Mouse (Mus musculus) bone marrow, adult 2 months (tissue): ENCODE measurements around the gene Rbm17. TPM values are rescaled to one million over a fixed set of nuclear protein-coding genes. Genes with fewer than 3 reads are reported as not detected.
A peak's percentile ranks its signal among the peaks of the same experiment; 100 is the strongest.
"Not testable (repeated sequence)": the region's sequence is repeated elsewhere in the genome, so short reads cannot be mapped to it uniquely, and the experiment has no call there.

Source experiments
- H3K27ac ChIP-seq: fragments of 200-500 bp; 2 replicates; pipeline ENCODE4 v1.5.1; 2012; ENCODE audit warnings: low read depth, mild to moderate bottlenecking, control low read depth, inconsistent platforms, low read length; ENCODE audit not compliant: control insufficient read depth, poor library complexity, insufficient read depth
- H3K4me1 ChIP-seq: fragments of 200-500 bp; 2 replicates; pipeline ENCODE4 v1.6.1; 2011; ENCODE audit warnings: low read length; ENCODE audit not compliant: control insufficient read depth, insufficient read depth
- H3K4me3 ChIP-seq: fragments of 200-500 bp; replicated peaks from 2 replicates; pipeline ENCODE3; 2011; ENCODE audit warnings: mild to moderate bottlenecking, low read depth, low read length, control low read depth; ENCODE audit not compliant: control insufficient read depth
- CTCF ChIP-seq: fragments of 200-500 bp; IDR thresholded peaks from 2 replicates; pipeline ENCODE4 v1.5.1; 2011; ENCODE audit warnings: low read length, control low read depth; ENCODE audit not compliant: control insufficient read depth, insufficient read depth
- POLR2A ChIP-seq: fragments of 200-500 bp; IDR thresholded peaks from 2 replicates; pipeline ENCODE4 v1.6.1; 2011; ENCODE audit warnings: low read depth, mild to moderate bottlenecking, control low read depth, low read length, borderline replicate concordance; ENCODE audit not compliant: control insufficient read depth
- WGBS: fragments of 180-500 bp; shearing (Covaris S2); methylation state at CpG from one replicate; pipeline ENCODE4 v1.1.7; 2018; 5-methylcytosine and 5-hydroxymethylcytosine counted together
- polyA plus RNA-seq: library from polyadenylated mRNA; stranded (reverse); fragments of >200 nt; gene quantifications from 2 replicates; pipeline ENCODE4 v1.2.4, GENCODE M21; 2011; ENCODE audit warnings: low replicate concordance; ENCODE audit not compliant: missing spikeins, insufficient read depth, insufficient read length

Gene Rbm17
- polyA plus RNA-seq, 1 experiment, result 240 TPM

DNA sequence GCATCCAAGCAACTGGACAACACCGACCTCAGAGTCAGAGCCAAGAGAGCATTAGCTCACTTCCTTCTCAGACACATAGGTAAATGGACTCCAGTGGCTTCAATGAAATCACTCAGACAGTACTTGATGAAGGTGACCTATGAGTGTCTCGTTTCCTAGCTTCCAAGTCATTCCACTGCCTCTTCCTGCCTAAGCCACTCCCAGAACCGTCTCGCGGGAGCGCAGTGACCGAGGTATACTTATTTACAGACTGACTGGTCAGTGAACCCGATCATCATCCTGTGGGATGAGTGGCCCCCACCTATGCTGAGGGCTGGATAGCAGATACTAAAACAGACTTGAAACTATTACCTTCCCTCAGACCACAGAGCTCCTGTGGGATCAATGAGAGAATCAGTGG is 57.9 kb downstream of the Rbm17 start:
- Histone ChIP-seq H3K27ac (peak overlapping the region; percentile 0; the same call in 1 of the 2 replicates), H3K4me3 (no peak overlapping the region), H3K4me1 (peaks cover 17% of the 10 kb centered on the region)
- WGBS, result 71% methylated on average over 8 of the region's 8 CpGs
- TF ChIP-seq CTCF (no peak), POLR2A (no peak)

DNA sequence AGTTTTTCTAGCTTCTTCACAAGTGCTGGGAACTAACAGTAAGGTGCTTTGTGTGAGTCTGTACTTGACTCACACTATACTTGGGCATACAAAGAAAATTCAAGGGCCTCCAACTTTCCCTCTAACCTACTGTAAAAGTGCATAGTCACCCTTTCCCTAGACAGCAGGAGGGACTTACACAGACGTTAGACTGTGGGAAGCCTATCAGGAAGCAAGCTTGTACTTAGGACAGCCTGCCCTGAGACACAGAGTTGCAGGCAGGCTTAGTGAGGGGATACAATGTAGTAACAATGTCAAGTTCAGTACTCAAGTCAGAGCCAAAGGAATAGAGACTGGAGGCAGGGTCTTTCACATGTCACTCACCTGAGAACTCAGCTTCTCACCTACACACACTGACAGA is 58.6 kb downstream of the Rbm17 start:
- Histone ChIP-seq H3K27ac (peak overlapping the region; percentile 0; the same call in 1 of the 2 replicates), H3K4me3 (no peak overlapping the region), H3K4me1 (peaks cover 19% of the 10 kb centered on the region)
- WGBS, result 3% methylated on average over 1 of the region's 1 CpGs
- no peak for TF ChIP-seq CTCF
- TF ChIP-seq POLR2A, result no peak

DNA sequence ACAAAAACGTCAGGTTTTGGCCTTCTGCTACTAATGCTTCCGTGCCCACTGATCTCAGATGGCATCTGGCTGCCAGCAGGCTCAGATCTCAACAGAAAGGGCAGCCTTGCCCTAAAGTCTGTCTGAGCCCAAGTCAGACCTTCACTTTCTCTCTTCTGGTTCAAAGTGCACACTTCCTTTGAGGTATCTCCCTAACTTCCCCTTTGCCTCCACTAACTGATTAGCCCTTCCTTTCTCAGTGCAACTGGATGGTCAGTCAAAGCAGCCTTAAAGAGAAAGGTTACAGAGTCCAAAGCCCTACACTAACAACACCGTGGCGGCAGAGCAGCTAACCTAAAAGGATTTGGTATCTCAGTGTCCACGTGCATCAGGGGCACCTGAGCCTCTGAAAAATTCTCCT is 59.6 kb downstream of the Rbm17 start:
- TF ChIP-seq CTCF (no peak), POLR2A (no peak)
- Histone ChIP-seq H3K27ac (peak overlapping the region; percentile 82), H3K4me3 (peak overlapping the region; percentile 35), H3K4me1 (peaks cover 19% of the 10 kb centered on the region)
- WGBS, result 4% methylated on average over 5 of the region's 5 CpGs

DNA sequence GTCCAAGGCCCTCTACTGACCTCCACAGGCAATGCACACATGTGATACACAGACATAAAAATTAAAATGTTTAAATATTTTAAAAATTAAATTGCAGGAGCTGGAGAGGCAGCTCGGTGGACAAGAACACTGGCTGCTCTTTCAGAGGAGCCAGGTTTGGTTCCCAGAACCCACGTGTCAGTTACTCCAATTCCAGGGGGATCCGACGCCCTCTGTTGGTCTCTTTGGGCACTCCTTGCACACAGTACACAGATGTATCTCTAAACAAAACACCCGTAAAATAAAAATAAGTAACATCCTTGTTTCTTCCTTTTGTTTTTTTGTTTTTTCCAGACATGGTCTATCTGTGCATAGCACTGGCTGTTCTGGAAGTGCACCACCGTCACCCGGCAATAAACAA is 60.8 kb downstream of the Rbm17 start:
- no peak overlapping the region for H3K27ac ChIP-seq
- no peak overlapping the region for H3K4me3 ChIP-seq
- TF ChIP-seq POLR2A (no peak), CTCF (no peak)
- WGBS, result 76% methylated on average over 7 of the region's 7 CpGs
- H3K4me1 ChIP-seq, result peaks cover 17% of the 10 kb centered on the region

DNA sequence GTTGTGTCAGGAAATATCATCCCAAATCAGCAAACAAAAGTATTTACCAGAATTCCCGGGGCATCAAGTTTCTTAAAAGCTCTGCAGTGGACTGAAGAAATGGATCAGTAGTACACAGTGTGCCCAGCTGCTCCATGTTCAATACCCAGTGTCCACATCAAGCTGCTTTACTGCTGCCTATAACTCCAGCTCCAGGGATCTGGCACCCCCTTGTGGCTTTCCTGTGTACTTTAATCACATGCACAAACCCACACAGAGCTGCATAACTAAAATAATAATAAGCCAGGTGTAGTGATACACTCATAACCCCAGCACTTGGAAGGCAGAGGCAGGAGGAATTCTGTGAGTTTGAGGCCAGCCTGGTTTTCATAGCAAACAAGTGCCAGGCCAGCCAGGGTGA is 61.3 kb downstream of the Rbm17 start:
- TF ChIP-seq CTCF (peak; percentile 69; the same call in 1 of the 2 replicates), POLR2A (no peak)
- no peak overlapping the region for H3K4me3 ChIP-seq
- 68% methylated on average over 1 of the region's 1 CpGs for WGBS
- H3K27ac ChIP-seq, result no peak overlapping the region
- H3K4me1 ChIP-seq, result peaks cover 17% of the 10 kb centered on the region

DNA sequence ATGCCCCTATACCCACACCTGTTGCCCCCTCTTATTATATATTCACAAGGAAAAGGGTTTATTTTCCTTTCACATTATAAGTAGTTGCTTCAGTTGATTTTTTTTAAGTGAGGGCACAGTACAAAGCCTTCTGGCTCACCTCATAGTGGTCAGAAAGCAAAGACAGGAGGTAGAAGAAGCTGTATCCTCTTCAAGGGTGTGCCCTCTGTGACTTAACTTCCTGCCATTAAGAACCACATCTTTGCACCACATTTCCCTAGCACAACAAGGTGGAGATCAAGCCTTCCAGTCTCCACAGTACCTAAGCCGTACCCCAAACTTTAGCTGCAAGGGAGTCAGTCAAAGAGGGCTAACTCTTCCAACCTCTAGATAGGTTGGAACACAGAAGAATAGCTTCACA is 61.8 kb downstream of the Rbm17 start:
- peak overlapping the region; percentile 44; the same call in 1 of the 2 replicates for H3K27ac ChIP-seq
- 52% methylated on average over 1 of the region's 1 CpGs for WGBS
- TF ChIP-seq POLR2A (no peak), CTCF (no peak)
- H3K4me1 ChIP-seq, result peaks cover 17% of the 10 kb centered on the region
- no peak overlapping the region for H3K4me3 ChIP-seq

DNA sequence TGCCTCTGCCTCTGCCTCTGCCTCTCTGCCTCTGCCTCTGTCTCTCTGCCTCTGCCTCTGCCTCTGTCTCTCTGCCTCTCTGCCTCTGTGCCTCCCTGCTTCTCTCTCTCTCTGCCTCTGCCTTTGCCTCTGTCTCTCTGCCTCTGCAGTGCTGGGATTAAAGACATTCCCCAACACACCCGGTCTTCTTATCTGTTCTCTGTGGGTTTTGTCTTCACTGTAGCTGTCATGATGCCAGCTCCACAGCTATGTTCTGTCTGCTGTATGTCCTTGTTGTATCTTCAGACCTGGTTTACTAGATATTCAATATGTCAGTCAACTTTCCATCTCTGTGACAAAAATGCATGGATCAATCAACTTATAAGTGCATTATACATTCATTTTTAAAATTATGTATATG is 62.4 kb downstream of the Rbm17 start:
- WGBS, result 64% methylated on average over 1 of the region's 1 CpGs
- peaks cover 16% of the 10 kb centered on the region for H3K4me1 ChIP-seq

DNA sequence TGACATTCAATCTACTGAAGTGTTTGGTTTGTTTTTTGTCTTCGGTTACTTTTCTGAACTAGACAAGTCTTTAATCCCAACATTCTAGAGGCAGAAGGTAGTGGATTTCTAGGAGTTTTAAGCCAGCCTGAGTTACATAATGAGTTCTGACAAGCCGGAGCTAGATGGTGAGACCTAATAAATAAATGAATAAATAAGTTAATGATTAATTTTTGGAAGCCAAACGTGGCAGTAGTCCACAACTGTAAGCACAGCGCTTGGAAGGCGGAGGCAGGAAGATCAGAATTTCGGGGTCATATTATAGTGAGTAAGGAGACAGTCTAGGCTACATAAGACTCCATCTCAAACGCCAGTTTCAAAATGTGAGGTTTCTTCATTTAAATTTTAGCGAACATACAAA is 68.0 kb downstream of the Rbm17 start:
- no peak for TF ChIP-seq POLR2A
- TF ChIP-seq CTCF, result no peak
- H3K27ac ChIP-seq, result no peak overlapping the region
- no peak overlapping the region for H3K4me3 ChIP-seq
- WGBS, result 71% methylated on average over 8 of the region's 8 CpGs
- peaks cover 6% of the 10 kb centered on the region for H3K4me1 ChIP-seq

More for the DNA sequence above, 62.4 kb downstream of the Rbm17 start:
- H3K27ac ChIP-seq, result peak overlapping the region; percentile 38; the same call in 1 of the 2 replicates
- not testable (repeated sequence) for H3K4me3 ChIP-seq

Other genes with a start within 250 kb of the Rbm17 start
- gene Pfkfb3, start 50.1 kb downstream of the Rbm17 start, polyA plus RNA-seq, result 9.1 and 24.3 TPM in 2 replicates
- not detected in 2 replicates for gene Gm17490, start 22.1 kb upstream of the Rbm17 start, polyA plus RNA-seq
- 0.57 and 3.9 TPM in 2 replicates for gene Il2ra, start 38.7 kb upstream of the Rbm17 start, polyA plus RNA-seq
- 9.3 and 10.4 TPM in 2 replicates for gene Il15ra, start 101.1 kb upstream of the Rbm17 start, polyA plus RNA-seq
- 30.2 and 46.6 TPM in 2 replicates for gene Fbh1, start 173.4 kb upstream of the Rbm17 start, polyA plus RNA-seq
- 34.8 and 56.8 TPM in 2 replicates for gene Ankrd16, start 173.7 kb upstream of the Rbm17 start, polyA plus RNA-seq